Mouse (Mus musculus) liver, embryonic 11.5 days (tissue): ENCODE data around the gene Ltv1. TPM values are rescaled to one million over a fixed set of nuclear protein-coding genes. Genes with fewer than 3 reads are reported as not detected.

ENCODE experiments used
- ATAC-seq: fragments of 200-750 bp; cut with Nextera tagmentation; replicated peaks from 2 replicates; pipeline ENCODE4 v1.8.0; 2017; ENCODE audit warnings: moderate number of reproducible peaks, mild to moderate bottlenecking, moderate TSS enrichment, moderate library complexity; ENCODE audit not compliant: low FRiP score
- DNase-seq: peaks from one replicate; pipeline ENCODE4 v3.0.0-alpha.2; 2017; ENCODE audit warnings: low spot score
- H3K27ac ChIP-seq: fragments of 300-500 bp; sonication (generic); 2 replicates; pipeline ENCODE4 v1.5.1; 2014; ENCODE audit warnings: mild to moderate bottlenecking, low read depth, low read length, control low read depth
- H3K27me3 ChIP-seq: fragments of 300-500 bp; sonication (generic); replicated peaks from 2 replicates; pipeline ENCODE4 v1.6.1; 2014; ENCODE audit warnings: low read length, mixed read lengths; ENCODE audit not compliant: control insufficient read depth, insufficient read depth
- H3K36me3 ChIP-seq: fragments of 300-500 bp; sonication (generic); 2 replicates; pipeline ENCODE4 v1.6.1; 2014; ENCODE audit warnings: mild to moderate bottlenecking, low read length, moderate library complexity, mixed read lengths; ENCODE audit not compliant: control insufficient read depth, insufficient read depth
- H3K4me1 ChIP-seq: fragments of 300-500 bp; sonication (generic); replicated peaks from 2 replicates; pipeline ENCODE4 v1.6.1; 2014; ENCODE audit warnings: low read length, mixed read lengths; ENCODE audit not compliant: control insufficient read depth, insufficient read depth
- H3K4me2 ChIP-seq: fragments of 300-500 bp; sonication (generic); 2 replicates; pipeline ENCODE4 v1.6.1; 2014; ENCODE audit warnings: mild to moderate bottlenecking, control low read depth, moderate library complexity
- H3K4me3 ChIP-seq: fragments of 300-500 bp; sonication (generic); 2 replicates; pipeline ENCODE4 v1.5.1; 2014; ENCODE audit warnings: low read depth, low read length, control low read depth
- H3K9ac ChIP-seq: fragments of 300-500 bp; sonication (generic); 2 replicates; pipeline ENCODE4 v1.6.1; 2014; ENCODE audit warnings: low read depth, low read length, control low read depth
- H3K9me3 ChIP-seq: fragments of 300-500 bp; sonication (generic); 2 replicates; pipeline ENCODE4 v1.6.1; 2016; ENCODE audit warnings: low read length, inconsistent platforms, mixed read lengths; ENCODE audit not compliant: control insufficient read depth
- WGBS: fragments of 180-500 bp; shearing (Covaris S2); extraction: QIAGEN DNeasy Blood & Tissue Kit; methylation state at CpG from one replicate; pipeline ENCODE4 v1.1.7; 2014; 5-methylcytosine and 5-hydroxymethylcytosine counted together
- polyA plus RNA-seq: library from polyadenylated mRNA; unstranded; fragments of >200 nt; fragmentation: Nextera tagmentation; extraction: Ambion mirVana; gene quantifications from 2 replicates; pipeline ENCODE4 v1.2.1, GENCODE M21; 2014

Ltv1 gene
- polyA plus RNA-seq, 1 experiment from 2014 or later, result 92.6 TPM

- no peak overlapping the region for H3K9ac ChIP-seq
- no peak overlapping the region for H3K27ac ChIP-seq
- peaks cover 6% of the 10 kb centered on the region; the same call in 1 of the 2 replicates for H3K4me1 ChIP-seq
- H3K9me3 ChIP-seq, result no peaks in the 10 kb centered on the region
- DNase-seq (no peak), ATAC-seq (no peak)
- 83% methylated on average over 7 of the region's 7 CpGs for WGBS
- no peaks in the 10 kb centered on the region for H3K27me3 ChIP-seq
- H3K4me2 ChIP-seq, result no peak overlapping the region
- H3K4me3 ChIP-seq, result no peak overlapping the region
- no peaks in the 10 kb centered on the region for H3K36me3 ChIP-seq
These were observed 37.7 kb upstream of the Ltv1 start for GRCm38 (mm10) chr10:13230716-13231115.

- Histone ChIP-seq H3K9ac (no peak overlapping the region), H3K27me3 (no peaks in the 10 kb centered on the region), H3K36me3 (peaks cover 2% of the 10 kb centered on the region; the same call in 1 of the 2 replicates), H3K27ac (peak overlapping the region; percentile 45; the same call in 1 of the 2 replicates), H3K4me2 (no peak overlapping the region), H3K9me3 (no peaks in the 10 kb centered on the region), H3K4me3 (no peak overlapping the region), H3K4me1 (peaks cover 3% of the 10 kb centered on the region; the same call in 1 of the 2 replicates)
- 75% methylated on average over 7 of the region's 7 CpGs for WGBS
- DNase-seq (no peak), ATAC-seq (no peak)
These were observed 32.6 kb upstream of the Ltv1 start for GRCm38 (mm10) chr10:13225377-13226063.

DNA sequence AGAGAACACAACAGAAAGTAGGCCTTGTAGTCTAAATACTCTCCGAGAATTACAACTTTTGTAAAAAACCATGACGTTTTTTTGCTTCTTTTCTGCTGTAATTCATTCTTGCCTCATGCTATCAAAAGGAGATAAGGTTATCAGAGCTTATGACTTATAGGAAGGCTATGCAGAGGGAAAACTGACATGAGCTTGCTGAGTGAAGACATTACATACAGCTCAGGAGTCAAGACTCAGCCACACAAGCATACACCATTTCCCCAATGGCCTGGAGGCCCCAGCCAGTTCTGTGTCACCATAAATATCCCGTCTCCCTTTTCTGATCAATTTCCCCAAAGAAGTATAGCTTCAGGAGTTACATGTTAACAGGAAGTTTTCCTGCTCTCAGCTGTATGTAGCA is 29.2 kb upstream of the Ltv1 start:
- no peak for DNase-seq
- Histone ChIP-seq H3K27me3 (no peaks in the 10 kb centered on the region), H3K9me3 (no peaks in the 10 kb centered on the region), H3K4me3 (no peak overlapping the region), H3K4me2 (no peak overlapping the region), H3K9ac (no peak overlapping the region), H3K4me1 (peaks cover 3% of the 10 kb centered on the region; the same call in 1 of the 2 replicates), H3K27ac (no peak overlapping the region), H3K36me3 (peaks cover 2% of the 10 kb centered on the region; the same call in 1 of the 2 replicates)
- no peak for ATAC-seq
- 70% methylated on average over 3 of the region's 3 CpGs for WGBS

GRCm38 (mm10) chr10:13220061-13220460 is 27.1 kb upstream of the Ltv1 start:
- no peak for DNase-seq
- 56% methylated on average over 1 of the region's 1 CpGs for WGBS
- peaks cover 2% of the 10 kb centered on the region; the same call in 1 of the 2 replicates for H3K36me3 ChIP-seq

DNA sequence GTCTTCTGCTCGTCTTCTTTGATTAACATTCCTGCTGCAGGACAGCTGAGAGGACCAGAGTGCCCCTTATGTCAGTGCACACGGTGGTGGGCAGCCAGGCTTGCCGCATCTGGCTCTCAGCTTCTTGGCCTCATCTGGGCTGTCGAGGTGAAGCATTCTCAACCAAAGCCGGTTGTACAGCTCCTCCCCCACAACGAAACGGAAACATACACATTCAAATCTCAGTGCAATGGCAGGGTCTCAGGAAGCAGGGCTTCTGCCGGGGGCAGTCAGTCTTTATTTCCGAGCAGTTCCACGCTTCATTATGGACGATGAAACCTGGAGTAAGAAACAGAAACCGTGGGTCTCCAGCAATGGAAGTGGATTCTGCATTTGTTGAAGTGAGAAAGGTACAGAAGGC is 21.0 kb upstream of the Ltv1 start:
- Histone ChIP-seq H3K36me3 (no peaks in the 10 kb centered on the region), H3K9me3 (no peaks in the 10 kb centered on the region), H3K4me3 (no peak overlapping the region), H3K9ac (no peak overlapping the region), H3K4me1 (peaks cover 13% of the 10 kb centered on the region), H3K4me2 (no peak overlapping the region), H3K27me3 (no peaks in the 10 kb centered on the region), H3K27ac (peak overlapping the region; percentile 25)
- 68% methylated on average over 12 of the region's 12 CpGs for WGBS
- ATAC-seq (no peak), DNase-seq (no peak)

More at GRCm38 (mm10) chr10:13220061-13220460, 27.1 kb upstream of the Ltv1 start:
- no peak overlapping the region for H3K9ac ChIP-seq
- no peak overlapping the region for H3K4me2 ChIP-seq
- no peak overlapping the region for H3K27ac ChIP-seq
- H3K4me3 ChIP-seq, result no peak overlapping the region
- H3K9me3 ChIP-seq, result no peaks in the 10 kb centered on the region
- no peak for ATAC-seq
- peaks cover 7% of the 10 kb centered on the region; the same call in 1 of the 2 replicates for H3K4me1 ChIP-seq
- no peaks in the 10 kb centered on the region for H3K27me3 ChIP-seq

DNA sequence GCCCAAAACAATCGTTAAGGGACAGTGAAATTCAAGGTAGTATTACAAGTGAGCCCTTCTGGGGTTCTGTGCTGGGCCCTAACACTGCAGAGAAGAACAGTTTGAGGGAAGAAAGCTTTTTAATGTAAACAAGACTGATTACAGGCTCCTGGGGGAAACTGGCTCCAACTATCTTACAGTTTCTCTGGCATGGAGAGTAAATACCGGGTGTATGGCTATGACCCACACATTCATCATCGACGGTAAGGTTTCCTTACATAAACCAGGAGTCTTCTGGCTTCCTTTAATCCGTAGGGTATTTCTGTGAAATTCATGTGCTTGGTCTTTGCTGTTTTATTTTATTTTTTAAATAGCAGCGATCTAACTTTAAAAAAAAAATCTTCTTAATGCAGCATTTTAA is 19.9 kb upstream of the Ltv1 start:
- 46% methylated on average over 6 of the region's 6 CpGs for WGBS
- H3K27me3 ChIP-seq, result no peaks in the 10 kb centered on the region
- no peak overlapping the region for H3K4me3 ChIP-seq
- no peak overlapping the region for H3K4me2 ChIP-seq
- DNase-seq, result no peak
- H3K9me3 ChIP-seq, result no peaks in the 10 kb centered on the region
- H3K9ac ChIP-seq, result no peak overlapping the region
- peaks cover 13% of the 10 kb centered on the region for H3K4me1 ChIP-seq
- no peaks in the 10 kb centered on the region for H3K36me3 ChIP-seq
- ATAC-seq, result no peak
- no peak overlapping the region for H3K27ac ChIP-seq

DNA sequence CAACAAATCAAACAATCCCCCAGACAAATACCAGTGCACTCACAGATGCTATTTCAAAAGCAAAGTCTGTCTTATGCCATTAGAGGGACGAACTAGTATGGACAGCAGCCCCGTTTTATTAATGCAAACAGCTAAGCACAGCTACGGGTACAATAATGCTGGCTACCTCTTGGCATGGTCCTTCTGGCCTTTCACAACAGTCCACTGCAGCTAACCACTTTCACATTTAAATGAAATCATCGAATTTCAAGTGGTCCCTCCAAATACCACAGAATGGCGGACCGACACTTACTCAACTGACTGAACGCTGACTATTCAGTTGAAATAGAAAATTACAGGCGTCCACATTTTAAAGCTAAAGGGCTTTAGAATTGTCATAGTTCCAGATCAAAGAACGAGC is 19.4 kb upstream of the Ltv1 start:
- ATAC-seq (no peak), DNase-seq (no peak)
- Histone ChIP-seq H3K9me3 (no peaks in the 10 kb centered on the region), H3K4me2 (no peak overlapping the region), H3K4me1 (peaks cover 13% of the 10 kb centered on the region), H3K36me3 (no peaks in the 10 kb centered on the region), H3K27me3 (no peaks in the 10 kb centered on the region), H3K9ac (no peak overlapping the region), H3K27ac (peak overlapping the region; percentile 8), H3K4me3 (no peak overlapping the region)
- WGBS, result 79% methylated on average over 9 of the region's 9 CpGs

GRCm38 (mm10) chr10:13209930-13210637 is 17.1 kb upstream of the Ltv1 start:
- DNase-seq, result no peak
- ATAC-seq, result peak; percentile 26; the same call in 1 of the 2 replicates

More at GRCm38 (mm10) chr10:13209930-13210637, 17.1 kb upstream of the Ltv1 start:
- H3K36me3 ChIP-seq, result no peaks in the 10 kb centered on the region
- H3K4me1 ChIP-seq, result peaks cover 9% of the 10 kb centered on the region; the same call in 1 of the 2 replicates
- H3K4me2 ChIP-seq, result no peak overlapping the region
- 57% methylated on average over 8 of the region's 8 CpGs for WGBS
- H3K27me3 ChIP-seq, result no peaks in the 10 kb centered on the region
- H3K9me3 ChIP-seq, result no peaks in the 10 kb centered on the region
- H3K27ac ChIP-seq, result no peak overlapping the region; the same call in 1 of the 2 replicates
- no peak overlapping the region for H3K4me3 ChIP-seq
- no peak overlapping the region for H3K9ac ChIP-seq
